Mouse (Mus musculus) MEL (cell line): Measurements from ENCODE around the gene Myocos.
"Not testable (repeated sequence)": the region's sequence is repeated elsewhere in the genome, so short reads cannot be mapped to it uniquely, and the experiment has no call there.

ENCODE experiments used
- CTCF ChIP-seq, 3 experiments: IDR thresholded peaks in 2 of 3; conservative IDR thresholded peaks in 1 of 3; 2 replicates each; pipeline ENCODE4 v1.5.1; 2011 to 2012; ENCODE audit warnings: low read length in 3 of 3, low read depth in 2 of 3, mild to moderate bottlenecking in 2 of 3, improper control_type of control experiment in 1 of 3, inconsistent platforms in 1 of 3, mixed read lengths in 1 of 3, moderate library complexity in 1 of 3; ENCODE audit not compliant: control insufficient read depth in 1 of 3, insufficient read depth in 1 of 3, poor library complexity in 1 of 3, severe bottlenecking in 1 of 3
- EP300 ChIP-seq, 2 experiments: IDR thresholded peaks; 2 replicates each; pipeline ENCODE4 v1.6.1; 2011; ENCODE audit warnings: improper control_type of control experiment in 2 of 2, low read length in 2 of 2, low read depth in 1 of 2, mild to moderate bottlenecking in 1 of 2
- ETS1 ChIP-seq: IDR thresholded peaks from 2 replicates; pipeline ENCODE4 v1.6.1; 2012; ENCODE audit warnings: low read depth, mild to moderate bottlenecking, inconsistent platforms, low read length, improper control_type of control experiment, moderate library complexity
- HCFC1 ChIP-seq: IDR thresholded peaks from 2 replicates; pipeline ENCODE4 v1.6.1; 2012; ENCODE audit warnings: low read depth, mild to moderate bottlenecking, inconsistent platforms, low read length, improper control_type of control experiment, moderate library complexity
- MAX ChIP-seq: IDR thresholded peaks from 2 replicates; pipeline ENCODE4 v1.6.1; 2011; ENCODE audit warnings: low read length, improper control_type of control experiment
- MYC ChIP-seq: IDR thresholded peaks from 2 replicates; pipeline ENCODE4 v1.6.1; 2011; ENCODE audit warnings: low read depth, mild to moderate bottlenecking, low read length, improper control_type of control experiment, moderate library complexity
- POLR2A ChIP-seq, 2 experiments: IDR thresholded peaks; 2 replicates each; pipeline ENCODE4 v1.6.1; 2011 to 2012; ENCODE audit warnings: low read length in 2 of 2, mild to moderate bottlenecking in 2 of 2, control low read depth in 1 of 2, improper control_type of control experiment in 1 of 2, low read depth in 1 of 2, moderate library complexity in 1 of 2; ENCODE audit not compliant: control insufficient read depth in 1 of 2, insufficient read depth in 1 of 2, poor library complexity in 1 of 2
- SIN3A ChIP-seq: IDR thresholded peaks from 2 replicates; pipeline ENCODE4 v1.6.1; 2012; ENCODE audit warnings: low read length, improper control_type of control experiment, inconsistent platforms
- TAL1 ChIP-seq: IDR thresholded peaks from 2 replicates; pipeline ENCODE4 v1.6.1; 2012; ENCODE audit warnings: mild to moderate bottlenecking, inconsistent platforms, low read length, moderate library complexity, mixed read lengths
- ZMIZ1 ChIP-seq: IDR thresholded peaks from 2 replicates; pipeline ENCODE4 v1.6.1; 2012; ENCODE audit warnings: low read depth, mild to moderate bottlenecking, inconsistent platforms, low read length, improper control_type of control experiment, moderate library complexity

GRCm38 (mm10) chr1:162627821-162628220 is 30.2 kb downstream of the Myocos start:
- not testable (repeated sequence) for TF ChIP-seq TAL1; SIN3A; POLR2A (IDR thresholded peaks at IDR 0.05; ENCODE audit: control insufficient read depth in 1 of 2, insufficient read depth in 1 of 2, low read depth in 1 of 2, low read length in 2 of 2, poor library complexity in 1 of 2); CTCF (IDR thresholded peaks at IDR 0.05 in 2 of 3, conservative IDR thresholded peaks at IDR 0.05 in 1 of 3; ENCODE audit: control insufficient read depth in 1 of 3, insufficient read depth in 1 of 3, low read depth in 2 of 3, low read length in 3 of 3, poor library complexity in 1 of 3, severe bottlenecking in 1 of 3); EP300 (IDR thresholded peaks at IDR 0.05; ENCODE audit: low read depth in 1 of 2, low read length in 2 of 2); ETS1; MAX; MYC; ZMIZ1; HCFC1
